Mouse (Mus musculus): Measurements from ENCODE around the gene Ascc3.

The Ascc3 gene

GRCm38 (mm10) chr10:50763457-50764310, 171.2 kb downstream of the Ascc3 start:
- no peak for DNase-seq

- no peak for DNase-seq
Measured at GRCm38 (mm10) chr10:50772811-50773210, 180.3 kb downstream of the Ascc3 start.

GRCm38 (mm10) chr10:50773846-50774245, 181.4 kb downstream of the Ascc3 start:
- DNase-seq: no peak

- no peak for DNase-seq
Measured at GRCm38 (mm10) chr10:50792840-50793239, 200.4 kb downstream of the Ascc3 start.

- DNase-seq: peak; percentile 5
Measured at GRCm38 (mm10) chr10:50801594-50801993, 209.1 kb downstream of the Ascc3 start.

- no peak for DNase-seq
Measured at GRCm38 (mm10) chr10:50802380-50802779, 209.9 kb downstream of the Ascc3 start.

GRCm38 (mm10) chr10:50806166-50806565, 213.7 kb downstream of the Ascc3 start:
- no peak for DNase-seq

GRCm38 (mm10) chr10:50822363-50822762, 229.9 kb downstream of the Ascc3 start:
- no peak for DNase-seq

GRCm38 (mm10) chr10:50826829-50827228, 234.4 kb downstream of the Ascc3 start:
- no peak for DNase-seq

GRCm38 (mm10) chr10:50834533-50834932, 242.1 kb downstream of the Ascc3 start:
- DNase-seq: no peak

- no peak for DNase-seq
Measured at GRCm38 (mm10) chr10:50843363-50843762, 250.9 kb downstream of the Ascc3 start.

GRCm38 (mm10) chr10:50868202-50868601, 275.7 kb downstream of the Ascc3 start:
- no peak for DNase-seq

- no peak for DNase-seq
Measured at GRCm38 (mm10) chr10:50876952-50877351, 284.5 kb downstream of the Ascc3 start.

- no peak for DNase-seq
Measured at GRCm38 (mm10) chr10:50881476-50882069, 289.1 kb downstream of the Ascc3 start.

- DNase-seq: no peak
Measured at GRCm38 (mm10) chr10:50882366-50882765, 289.9 kb downstream of the Ascc3 start.

GRCm38 (mm10) chr10:50886305-50886704, 293.8 kb downstream of the Ascc3 start:
- DNase-seq: no peak

- DNase-seq: no peak
Measured at GRCm38 (mm10) chr10:50890621-50891020, 298.2 kb downstream of the Ascc3 start.

GRCm38 (mm10) chr10:50891876-50892711, 299.6 kb downstream of the Ascc3 start:
- DNase-seq: no peak

GRCm38 (mm10) chr10:50892751-50893320, 300.4 kb downstream of the Ascc3 start:
- peak; percentile 46 for DNase-seq

- DNase-seq: no peak
Measured at GRCm38 (mm10) chr10:50893546-50893945, 301.1 kb downstream of the Ascc3 start.

- peak; percentile 90 for DNase-seq
Measured at GRCm38 (mm10) chr10:50894170-50894991, 301.9 kb downstream of the Ascc3 start, which contains the start of gene Sim1. Sim1 (plus strand) TSS chr10:50894754.

All from kidney, adult 11 months (tissue).